10 mouse cellular contexts compared by ENCODE assay signal in the genomic region with DNA sequence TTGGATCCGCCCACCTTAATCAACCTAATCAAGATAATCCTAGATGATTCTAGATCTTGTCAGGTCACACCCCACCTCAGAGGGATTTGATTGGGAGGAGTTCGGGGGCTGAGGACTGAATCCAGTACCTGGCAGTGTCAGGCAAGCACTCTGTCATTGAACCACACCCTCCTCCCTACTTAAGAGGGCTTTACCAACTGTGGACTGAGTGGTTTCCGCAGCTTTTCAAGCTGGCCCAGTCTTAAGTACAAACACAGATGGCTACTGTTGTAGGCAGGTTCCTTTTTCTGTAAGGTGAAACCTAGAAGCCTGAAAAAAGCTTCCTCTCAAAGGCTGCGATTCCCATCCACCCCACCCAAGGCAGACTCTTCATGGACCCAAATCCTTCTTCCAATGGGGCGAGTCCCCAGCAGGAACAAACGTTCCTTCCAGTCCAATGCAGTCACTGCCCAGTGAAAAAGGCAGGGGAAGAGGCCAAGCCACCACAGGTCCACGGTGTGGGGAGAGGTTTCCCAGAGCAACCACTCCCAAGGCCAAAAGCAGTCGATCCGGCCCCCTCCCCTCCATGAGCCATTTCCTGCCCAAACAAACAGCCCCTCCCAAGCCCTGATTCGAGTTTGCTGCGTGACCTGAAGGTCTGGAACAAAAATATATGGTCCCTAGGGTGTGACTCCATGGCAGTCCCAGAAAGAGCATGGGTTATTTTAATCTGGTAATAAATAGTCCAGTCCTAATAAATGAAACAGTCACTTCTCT. TPM values are rescaled to one million over a fixed set of nuclear protein-coding genes. Genes with fewer than 3 reads are reported as not detected.
A peak's percentile ranks its signal among the peaks of the same experiment; 100 is the strongest.
DNase-seq lines count a peak whose midpoint lies in the region; ATAC-seq lines count a peak whose summit lies in the region.
"Had no signal": no experiment of that assay in that cellular context is flagged by ENCODE, and none has a peak within 500 bp of the region (broad histone marks: within the 10 kb centered on the region; RNA-seq: fewer than 3 reads in every experiment).

No protein-coding gene starts in this region.

- ATAC-seq in stomach, embryonic 15.5 days (ENCODE audit: insufficient read depth, low FRiP score, low read depth) = peak; percentile 35; the same call in 1 of the 2 replicates
- ATAC-seq: intestine, embryonic 15.5 days had no signal

- DNase-seq in testis, postnatal 10 days (ENCODE audit: low spot score) = peak; percentile 32
- DNase-seq in testis, postnatal 14 days (ENCODE audit: low spot score) = no peak
- DNase-seq in gastrocnemius, postnatal 10 days = peak; percentile 18
- peak; percentile 28 to 51 for DNase-seq in heart, postnatal 36 days
- DNase-seq in ovary, postnatal 14 days (ENCODE audit: low spot score) = no peak
- DNase-seq in left cerebral cortex, adult 8-10 months (ENCODE audit: low spot score in 2 of 2) = no peak
- DNase-seq: adrenal gland, postnatal 36 days had no signal

- H3K27ac ChIP-seq in stomach, embryonic 15.5 days = 0 out of 2 replicates have a peak overlapping the region, but pooled peaks have one; percentile 11
- H3K27ac ChIP-seq: intestine, embryonic 15.5 days had no signal

- no peaks in the 10 kb centered on the region for H3K36me3 ChIP-seq in stomach, embryonic 15.5 days
- H3K36me3 ChIP-seq: G1E; intestine, embryonic 15.5 days had no signal

- H3K27me3 ChIP-seq in stomach, embryonic 15.5 days (replicated peaks) = no peaks in the 10 kb centered on the region
- H3K27me3 ChIP-seq: intestine, embryonic 15.5 days had no signal

- no peak overlapping the region for H3K4me2 ChIP-seq in stomach, embryonic 15.5 days
- H3K4me2 ChIP-seq: intestine, embryonic 15.5 days had no signal

- H3K4me3 ChIP-seq in stomach, embryonic 15.5 days (replicated peaks) = no peak overlapping the region
- H3K4me3 ChIP-seq: intestine, embryonic 15.5 days had no signal

- H3K4me1 ChIP-seq in stomach, embryonic 15.5 days = peaks cover 5% of the 10 kb centered on the region; the same call in 1 of the 2 replicates
- H3K4me1 ChIP-seq: intestine, embryonic 15.5 days had no signal

- no peak overlapping the region for H3K9ac ChIP-seq in stomach, embryonic 15.5 days
- H3K9ac ChIP-seq: intestine, embryonic 15.5 days had no signal

- H3K9me3 ChIP-seq in stomach, embryonic 15.5 days = no peaks in the 10 kb centered on the region
- H3K9me3 ChIP-seq: intestine, embryonic 15.5 days had no signal

- WGBS in stomach, embryonic 15.5 days = 44% methylated on average over 11 of the region's 11 CpGs

- intact Hi-C loops in heart, postnatal 36 days (cut with DNase I) = no loop called here

RNA-seq across cellular contexts. Expression of a gene that starts 22.5 kb away (rescaled TPM):
- total RNA-seq in gastrocnemius, postnatal 10 days (2021) = 1 to 10 TPM; 8.3 to 9.5 TPM
- 10 to 100 TPM; 12.8 to 13.7 TPM for total RNA-seq in heart, postnatal 36 days (2021)
- polyA plus RNA-seq in stomach, embryonic 15.5 days (2015; fragmentation: Nextera tagmentation; extraction: Ambion mirVana) = 20.6 and 21.3 TPM in 2 replicates
- total RNA-seq in left cerebral cortex, adult 8-10 months (2022) = 10 to 100 TPM; 23.4 to 29.2 (median 25.6) TPM

RNA-seq across cellular contexts. Expression of a gene that starts 59.7 kb away (rescaled TPM):
- total RNA-seq in gastrocnemius, postnatal 10 days (2021) = 10 to 100 TPM; 19.6 to 22.7 TPM
- 10 to 100 TPM; 15.8 to 18.0 TPM for total RNA-seq in heart, postnatal 36 days (2021)
- polyA plus RNA-seq in stomach, embryonic 15.5 days (2015; fragmentation: Nextera tagmentation; extraction: Ambion mirVana) = 31.7 and 36.1 TPM in 2 replicates
- total RNA-seq in left cerebral cortex, adult 8-10 months (2022) = 10 to 100 TPM; 33.8 to 36.0 (median 34.6) TPM

RNA-seq across cellular contexts. Expression of a gene that starts 60.0 kb away (rescaled TPM):
- 10 to 100 TPM; 46.3 to 52.4 TPM for total RNA-seq in gastrocnemius, postnatal 10 days (2021)
- 10 to 100 TPM; 46.6 to 48.5 TPM for total RNA-seq in heart, postnatal 36 days (2021)
- 133 and 140 TPM in 2 replicates for polyA plus RNA-seq in stomach, embryonic 15.5 days (2015; fragmentation: Nextera tagmentation; extraction: Ambion mirVana)
- 10 to 100 TPM; 37.8 to 48.1 (median 42.4) TPM for total RNA-seq in left cerebral cortex, adult 8-10 months (2022)

Comparison
In these comparisons a context has a peak if more than half of its experiments do, and no peak if none do; other contexts are left out.
1. DNase-seq: peak in testis, postnatal 10 days (single experiment), gastrocnemius, postnatal 10 days (single experiment) and heart, postnatal 36 days (2 of 2); none in testis, postnatal 14 days (single experiment), ovary, postnatal 14 days (single experiment) and left cerebral cortex, adult 8-10 months (0 of 2).